Mouse (Mus musculus): ENCODE measurements around the gene Dnaaf2. TPM values are rescaled to one million over a fixed set of nuclear protein-coding genes. Genes with fewer than 3 reads are reported as not detected.
"Not testable (repeated sequence)": the region's sequence is repeated elsewhere in the genome, so short reads cannot be mapped to it uniquely, and the experiment has no call there.

The Dnaaf2 gene
- polyA plus RNA-seq, 1 experiment from 2014 or later: 5.3 TPM

DNA sequence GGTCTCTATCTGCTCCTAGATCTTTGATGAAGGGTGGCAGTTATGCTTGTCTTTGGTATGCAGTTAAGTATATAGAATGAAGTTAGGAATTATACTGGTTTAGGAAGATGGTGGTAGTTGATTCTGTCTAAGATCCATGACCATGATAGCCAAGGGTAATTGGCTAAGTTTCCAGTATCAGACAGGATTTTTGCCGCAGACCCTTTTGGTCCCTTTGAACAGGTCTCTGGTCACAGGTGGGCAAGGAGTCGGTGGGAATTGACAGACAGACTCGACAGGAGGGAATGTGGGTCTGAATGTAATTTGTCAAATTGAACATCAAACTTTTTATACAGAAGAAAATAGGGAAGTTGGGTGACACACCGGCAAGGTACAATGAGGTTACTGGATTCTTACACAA is 34.6 kb downstream of the Dnaaf2 start:
- H3K4me3 ChIP-seq (replicated peaks); ATAC-seq (ENCODE audit: insufficient read depth); H3K27me3 ChIP-seq; H3K27ac ChIP-seq (replicated peaks); H3K9ac ChIP-seq; H3K4me2 ChIP-seq; H3K9me3 ChIP-seq (replicated peaks); H3K36me3 ChIP-seq (replicated peaks): not testable (repeated sequence)
- peaks cover 25% of the 10 kb centered on the region for H3K4me1 ChIP-seq (replicated peaks)
- 70% methylated on average over 4 of the region's 4 CpGs for WGBS (ENCODE audit: insufficient replicate concordance)

DNA sequence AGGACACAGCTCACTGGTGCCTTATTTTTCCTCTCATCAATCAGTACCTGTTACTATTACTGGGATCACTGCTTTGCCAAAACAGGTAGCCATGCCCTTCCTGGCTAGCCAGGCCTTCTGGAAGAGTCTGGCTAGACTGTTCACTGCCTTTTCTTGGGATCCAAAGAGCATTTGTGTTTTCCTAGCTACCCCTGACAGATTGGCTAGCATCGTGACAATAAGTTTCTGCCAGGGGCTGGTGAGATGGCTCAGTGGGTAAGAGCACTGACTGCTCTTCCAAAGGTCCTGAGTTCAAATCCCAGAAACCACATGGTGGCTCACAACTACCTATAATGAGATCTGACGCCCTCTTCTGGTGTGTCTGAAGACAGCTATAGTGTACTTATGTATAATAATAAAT is 37.6 kb downstream of the Dnaaf2 start:
- ATAC-seq (ENCODE audit: insufficient read depth); H3K27ac ChIP-seq (replicated peaks); H3K9ac ChIP-seq; H3K4me3 ChIP-seq (replicated peaks); H3K4me2 ChIP-seq; H3K9me3 ChIP-seq (replicated peaks); H3K27me3 ChIP-seq: not testable (repeated sequence)
- Histone ChIP-seq H3K4me1 (replicated peaks) (peaks cover 34% of the 10 kb centered on the region), H3K36me3 (replicated peaks) (peaks cover 22% of the 10 kb centered on the region)
- 64% methylated on average over 2 of the region's 2 CpGs for WGBS (ENCODE audit: insufficient replicate concordance)

DNA sequence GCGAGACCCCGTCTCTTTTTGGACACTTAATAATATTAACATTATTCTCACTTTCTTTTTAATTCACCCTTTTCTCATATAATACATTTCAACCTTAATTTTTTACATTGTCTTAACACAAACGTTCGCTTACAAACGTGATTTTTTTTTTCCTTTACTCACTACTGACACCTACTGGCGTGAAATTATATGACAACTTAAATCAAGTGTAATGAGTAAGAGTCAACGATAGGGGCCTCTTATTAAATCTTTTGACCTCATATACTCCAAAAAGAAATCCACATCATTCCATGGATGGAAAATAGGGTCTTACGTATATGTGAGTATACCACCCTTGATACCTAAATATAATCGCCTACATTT is 38.7 kb downstream of the Dnaaf2 start:
- Histone ChIP-seq H3K27me3 (no peaks in the 10 kb centered on the region), H3K4me3 (replicated peaks) (peak overlapping the region; percentile 40), H3K9ac (no peak overlapping the region), H3K9me3 (replicated peaks) (no peaks in the 10 kb centered on the region), H3K36me3 (replicated peaks) (peaks cover 27% of the 10 kb centered on the region), H3K4me2 (peak overlapping the region; percentile 64), H3K4me1 (replicated peaks) (peaks cover 25% of the 10 kb centered on the region), H3K27ac (replicated peaks) (peak overlapping the region; percentile 64; the same call in 1 of the 2 replicates)
- WGBS (ENCODE audit: insufficient replicate concordance): 2% methylated on average over 9 of the region's 9 CpGs
- no peak for ATAC-seq (ENCODE audit: insufficient read depth)

DNA sequence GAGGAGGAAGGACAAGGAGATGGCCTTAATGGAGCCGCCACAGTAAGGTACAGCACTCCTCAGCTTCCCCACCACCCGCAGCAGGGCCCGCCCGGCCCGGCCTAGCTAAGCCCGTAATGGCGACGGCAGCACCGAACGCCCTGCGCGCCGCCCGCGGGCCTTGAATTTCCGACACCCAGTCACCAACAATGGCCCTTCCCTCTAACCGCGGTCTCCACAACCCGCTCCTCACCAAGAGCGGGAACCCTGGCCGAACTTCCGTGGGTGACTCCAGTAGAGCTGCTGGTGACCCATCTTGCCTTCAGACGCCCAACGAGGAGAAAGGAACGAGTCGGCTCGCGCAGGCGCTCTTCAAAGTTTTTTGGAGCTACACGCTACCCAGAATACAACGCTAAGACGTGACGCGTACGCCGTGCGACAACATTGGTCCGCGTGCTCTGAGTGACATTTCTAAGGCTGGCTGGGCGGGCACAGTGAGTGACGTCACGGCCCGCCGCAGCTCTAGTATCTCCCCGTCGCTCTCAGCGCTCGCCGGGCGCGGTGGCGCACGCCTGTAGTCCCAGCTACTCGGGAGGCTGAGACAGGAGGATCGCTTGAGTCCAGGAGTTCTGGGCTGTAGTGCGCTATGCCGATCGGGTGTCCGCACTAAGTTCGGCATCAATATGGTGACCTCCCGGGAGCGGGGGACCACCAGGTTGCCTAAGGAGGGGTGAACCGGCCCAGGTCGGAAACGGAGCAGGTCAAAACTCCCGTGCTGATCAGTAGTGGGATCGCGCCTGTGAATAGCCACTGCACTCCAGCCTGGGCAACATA is 39.3 kb downstream of the Dnaaf2 start, which contains the start of gene Rps29:
Gene Rps29, minus strand, starts transcription at position 422 of the 813 bp plus-strand sequence.
- Histone ChIP-seq H3K4me2 (peak within 1 kb of the TSS; percentile 73), H3K36me3 (replicated peaks) (peaks cover 27% of the 10 kb centered on the region), H3K4me3 (replicated peaks) (peak within 1 kb of the TSS; percentile 72), H3K4me1 (replicated peaks) (peaks cover 23% of the 10 kb centered on the region), H3K9ac (peak within 1 kb of the TSS; percentile 80), H3K27ac (replicated peaks) (peak within 1 kb of the TSS; percentile 95)
- H3K27me3 ChIP-seq; H3K9me3 ChIP-seq (replicated peaks): not testable (repeated sequence)
- under 1% methylated on average over 59 of the region's 68 CpGs for WGBS (ENCODE audit: insufficient replicate concordance)
- peak; percentile 95 for ATAC-seq (ENCODE audit: insufficient read depth)

DNA sequence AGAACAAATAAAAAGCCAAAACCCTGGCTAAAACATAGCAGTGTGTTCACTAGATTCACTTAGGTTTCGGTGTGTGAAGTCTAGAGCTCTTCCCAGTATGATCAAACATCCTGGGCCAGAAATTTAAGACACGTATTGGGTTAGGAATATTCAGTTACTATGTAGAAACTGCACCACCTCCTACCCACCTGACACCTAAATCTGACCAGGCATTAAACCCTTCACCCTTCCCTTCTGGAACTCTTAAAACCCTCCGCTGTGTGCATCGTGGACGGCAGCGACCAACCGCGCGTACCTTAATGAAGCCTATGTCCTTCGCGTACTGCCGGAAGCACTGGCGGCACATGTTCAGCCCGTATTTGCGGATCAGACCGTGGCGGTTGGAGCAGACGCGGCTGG is 39.9 kb downstream of the Dnaaf2 start:
- ATAC-seq (ENCODE audit: insufficient read depth): no peak
- no peaks in the 10 kb centered on the region for H3K9me3 ChIP-seq (replicated peaks)
- WGBS (ENCODE audit: insufficient replicate concordance): under 1% methylated on average over 19 of the region's 19 CpGs
- peak overlapping the region; percentile 72 for H3K4me3 ChIP-seq (replicated peaks)
- peaks cover 27% of the 10 kb centered on the region for H3K36me3 ChIP-seq (replicated peaks)
- peak overlapping the region; percentile 95 for H3K27ac ChIP-seq (replicated peaks)
- peaks cover 23% of the 10 kb centered on the region for H3K4me1 ChIP-seq (replicated peaks)
- H3K4me2 ChIP-seq: peak overlapping the region; percentile 73
- H3K9ac ChIP-seq: peak overlapping the region; percentile 80
- H3K27me3 ChIP-seq: no peaks in the 10 kb centered on the region

DNA sequence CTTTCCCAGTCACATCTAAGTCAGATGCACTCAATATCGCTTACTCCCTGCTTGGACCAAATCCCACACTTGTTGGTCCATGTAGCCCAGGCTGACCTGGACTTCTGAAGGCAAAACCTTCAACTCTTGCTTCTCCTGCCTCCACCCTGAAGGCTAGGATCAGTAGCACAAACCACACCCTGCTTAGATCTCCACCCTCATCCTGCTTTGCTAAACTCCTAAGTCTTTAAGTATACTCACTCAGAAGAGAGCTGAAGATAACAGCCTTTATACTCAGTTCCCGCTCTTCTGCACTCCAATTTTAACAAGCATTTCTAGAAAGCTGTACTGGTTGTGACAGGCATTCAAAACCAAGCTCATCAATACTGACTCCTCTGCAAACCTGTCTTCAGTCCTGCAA is 41.1 kb downstream of the Dnaaf2 start:
- Histone ChIP-seq H3K9ac (peak overlapping the region; percentile 80), H3K36me3 (replicated peaks) (peaks cover 27% of the 10 kb centered on the region), H3K4me3 (replicated peaks) (peak overlapping the region; percentile 72), H3K27ac (replicated peaks) (peak overlapping the region; percentile 95), H3K27me3 (no peaks in the 10 kb centered on the region), H3K4me1 (replicated peaks) (peaks cover 23% of the 10 kb centered on the region), H3K4me2 (peak overlapping the region; percentile 73), H3K9me3 (replicated peaks) (no peaks in the 10 kb centered on the region)
- 57% methylated on average over 2 of the region's 2 CpGs for WGBS (ENCODE audit: insufficient replicate concordance)
- ATAC-seq (ENCODE audit: insufficient read depth): no peak

DNA sequence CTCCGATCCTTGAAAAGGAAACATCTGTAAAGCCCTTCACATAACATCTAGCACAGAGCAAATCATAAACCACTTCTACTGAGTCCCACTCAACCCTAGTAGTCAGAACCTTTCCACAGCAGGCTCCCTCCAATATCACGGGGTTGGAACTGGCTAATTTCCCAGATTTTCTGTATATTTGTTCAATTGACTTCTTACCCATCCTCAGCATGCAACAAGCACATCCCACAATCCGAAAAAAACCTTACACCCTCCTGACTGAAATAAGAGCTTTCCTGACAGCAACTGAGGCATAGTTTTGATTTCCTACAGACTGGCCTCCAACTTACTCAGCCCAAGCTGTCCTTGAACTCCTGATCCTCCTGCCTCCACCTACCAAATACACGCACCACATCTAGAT is 41.8 kb downstream of the Dnaaf2 start:
- Histone ChIP-seq H3K36me3 (replicated peaks) (peaks cover 27% of the 10 kb centered on the region), H3K4me1 (replicated peaks) (peaks cover 23% of the 10 kb centered on the region), H3K9me3 (replicated peaks) (no peaks in the 10 kb centered on the region), H3K9ac (no peak overlapping the region), H3K4me3 (replicated peaks) (no peak overlapping the region), H3K27ac (replicated peaks) (peak overlapping the region; percentile 95), H3K4me2 (peak overlapping the region; percentile 73; the same call in 1 of the 2 replicates), H3K27me3 (no peaks in the 10 kb centered on the region)
- WGBS (ENCODE audit: insufficient replicate concordance): 67% methylated on average over 4 of the region's 4 CpGs
- ATAC-seq (ENCODE audit: insufficient read depth): no peak

DNA sequence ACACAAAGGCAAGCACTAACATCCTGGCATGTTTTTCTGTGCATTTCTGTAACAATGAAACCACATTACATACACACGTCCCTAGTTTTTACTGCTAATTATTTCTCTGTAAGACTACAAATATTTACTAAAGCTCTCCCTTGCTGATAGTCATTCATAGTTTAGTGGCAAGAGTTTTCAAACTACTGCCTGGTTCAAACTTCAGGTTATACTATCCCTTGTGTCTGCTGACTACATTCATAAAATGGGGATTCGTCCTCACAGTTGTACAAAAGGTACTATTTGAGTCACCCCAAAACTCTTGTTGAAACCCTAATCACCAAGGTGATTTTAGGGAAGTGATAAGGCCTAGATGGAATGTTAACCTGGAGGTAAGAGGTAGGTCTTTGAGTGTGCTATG is 42.3 kb downstream of the Dnaaf2 start:
- no peaks in the 10 kb centered on the region for H3K27me3 ChIP-seq
- peaks cover 23% of the 10 kb centered on the region for H3K4me1 ChIP-seq (replicated peaks)
- no peak for ATAC-seq (ENCODE audit: insufficient read depth)
- no peak overlapping the region for H3K9ac ChIP-seq
- H3K36me3 ChIP-seq (replicated peaks): peaks cover 27% of the 10 kb centered on the region
- H3K27ac ChIP-seq (replicated peaks): no peak overlapping the region
- no peak overlapping the region for H3K4me2 ChIP-seq
- no peak overlapping the region for H3K4me3 ChIP-seq (replicated peaks)
- 67% methylated on average over 2 of the region's 2 CpGs for WGBS (ENCODE audit: insufficient replicate concordance)
- H3K9me3 ChIP-seq (replicated peaks): no peaks in the 10 kb centered on the region

DNA sequence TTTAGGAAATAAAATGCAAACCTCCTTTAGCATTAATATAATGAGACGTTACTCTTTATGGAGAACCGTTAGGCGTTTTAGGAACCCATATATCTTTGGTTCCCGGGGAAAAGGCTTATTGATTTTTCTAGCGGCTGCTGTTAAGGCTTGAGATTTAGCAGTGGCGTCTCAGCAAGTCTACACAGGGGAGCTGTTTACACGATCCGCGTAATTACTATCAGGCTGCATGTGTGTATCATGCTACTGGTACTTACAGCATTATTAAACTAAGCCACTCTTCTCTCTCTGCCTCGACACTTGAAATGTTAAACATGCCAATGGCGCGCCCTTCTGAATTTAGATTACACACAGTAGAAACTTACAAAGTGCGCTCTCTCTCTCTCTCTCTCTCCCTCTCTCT is 48.2 kb downstream of the Dnaaf2 start:
- no peak overlapping the region for H3K9ac ChIP-seq
- H3K27me3 ChIP-seq: no peaks in the 10 kb centered on the region
- no peak overlapping the region for H3K4me2 ChIP-seq
- 69% methylated on average over 13 of the region's 13 CpGs for WGBS (ENCODE audit: insufficient replicate concordance)
- no peaks in the 10 kb centered on the region for H3K4me1 ChIP-seq (replicated peaks)
- no peak overlapping the region for H3K27ac ChIP-seq (replicated peaks)
- H3K9me3 ChIP-seq (replicated peaks): no peaks in the 10 kb centered on the region
- no peak overlapping the region for H3K4me3 ChIP-seq (replicated peaks)
- ATAC-seq (ENCODE audit: insufficient read depth): no peak
- H3K36me3 ChIP-seq (replicated peaks): no peaks in the 10 kb centered on the region

DNA sequence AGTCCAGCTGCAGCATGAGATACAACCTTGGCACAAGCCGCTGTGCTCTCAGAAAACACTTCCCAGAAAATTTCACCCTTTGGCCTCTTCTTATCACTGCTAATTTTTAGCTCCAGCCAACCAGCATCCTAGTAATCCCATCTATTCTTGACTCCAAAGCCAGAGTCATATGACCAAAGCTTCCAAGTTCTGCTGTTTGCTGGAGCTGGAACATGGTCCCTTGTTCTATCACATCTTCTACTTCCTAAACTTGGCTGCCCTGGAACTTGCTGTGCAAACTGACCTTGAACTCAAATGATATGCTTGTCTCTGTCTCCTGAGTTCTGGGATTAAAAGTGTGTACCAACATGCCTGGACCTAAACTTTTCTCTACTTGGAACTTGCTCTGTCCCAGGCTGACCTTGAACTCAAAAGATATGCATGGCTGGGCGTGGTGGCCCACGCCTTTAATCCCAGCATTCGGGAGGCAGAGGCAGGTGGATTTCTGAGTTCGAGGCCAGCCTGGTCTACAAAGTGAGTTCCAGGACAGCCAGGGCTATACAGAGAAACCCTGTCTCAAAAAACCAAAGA is 51.0 kb downstream of the Dnaaf2 start:
- H3K4me2 ChIP-seq: no peak overlapping the region
- 67% methylated on average over 5 of the region's 5 CpGs for WGBS (ENCODE audit: insufficient replicate concordance)

DNA sequence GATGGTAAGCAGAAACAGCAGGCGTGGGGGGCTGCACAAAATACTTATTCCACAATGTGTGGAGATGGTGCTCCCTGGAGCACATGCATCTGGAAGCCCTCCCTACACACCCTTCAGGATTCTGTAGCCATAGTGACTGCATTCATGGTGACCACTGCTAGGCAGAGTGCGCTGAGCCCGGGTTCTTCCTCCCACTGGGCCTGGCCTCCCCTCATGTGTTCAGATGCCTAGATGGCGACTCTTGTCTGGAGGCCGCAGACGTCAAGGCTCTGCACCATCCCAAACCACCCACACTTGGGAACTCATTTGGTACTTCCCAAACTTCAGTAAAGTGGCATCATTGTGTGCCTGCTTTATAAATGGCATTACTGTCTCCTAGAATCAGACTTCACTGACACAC is 54.8 kb downstream of the Dnaaf2 start:
- Histone ChIP-seq H3K4me1 (replicated peaks) (no peaks in the 10 kb centered on the region), H3K36me3 (replicated peaks) (no peaks in the 10 kb centered on the region), H3K27me3 (no peaks in the 10 kb centered on the region), H3K9ac (no peak overlapping the region), H3K9me3 (replicated peaks) (no peaks in the 10 kb centered on the region), H3K4me3 (replicated peaks) (no peak overlapping the region), H3K4me2 (no peak overlapping the region), H3K27ac (replicated peaks) (no peak overlapping the region)
- ATAC-seq (ENCODE audit: insufficient read depth): no peak
- 59% methylated on average over 6 of the region's 6 CpGs for WGBS (ENCODE audit: insufficient replicate concordance)

More for the DNA sequence above, 51.0 kb downstream of the Dnaaf2 start:
- Histone ChIP-seq H3K4me3 (replicated peaks) (no peak overlapping the region), H3K36me3 (replicated peaks) (no peaks in the 10 kb centered on the region), H3K27me3 (no peaks in the 10 kb centered on the region), H3K27ac (replicated peaks) (no peak overlapping the region), H3K9ac (no peak overlapping the region), H3K9me3 (replicated peaks) (no peaks in the 10 kb centered on the region), H3K4me1 (replicated peaks) (no peaks in the 10 kb centered on the region)
- ATAC-seq (ENCODE audit: insufficient read depth): no peak

Measured in liver, embryonic 15.5 days (tissue).